Mouse (Mus musculus) c-Kit-positive CD71-negative TER-119-negative erythroid progenitor cells, embryonic 14.5 days (primary cell): ENCODE measurements around the gene Ubb.

Experiments
- DNase-seq: peaks from one replicate; pipeline ENCODE4 v3.0.0-alpha.2; 2013; ENCODE audit warnings: low read depth

Ubb gene

DNA sequence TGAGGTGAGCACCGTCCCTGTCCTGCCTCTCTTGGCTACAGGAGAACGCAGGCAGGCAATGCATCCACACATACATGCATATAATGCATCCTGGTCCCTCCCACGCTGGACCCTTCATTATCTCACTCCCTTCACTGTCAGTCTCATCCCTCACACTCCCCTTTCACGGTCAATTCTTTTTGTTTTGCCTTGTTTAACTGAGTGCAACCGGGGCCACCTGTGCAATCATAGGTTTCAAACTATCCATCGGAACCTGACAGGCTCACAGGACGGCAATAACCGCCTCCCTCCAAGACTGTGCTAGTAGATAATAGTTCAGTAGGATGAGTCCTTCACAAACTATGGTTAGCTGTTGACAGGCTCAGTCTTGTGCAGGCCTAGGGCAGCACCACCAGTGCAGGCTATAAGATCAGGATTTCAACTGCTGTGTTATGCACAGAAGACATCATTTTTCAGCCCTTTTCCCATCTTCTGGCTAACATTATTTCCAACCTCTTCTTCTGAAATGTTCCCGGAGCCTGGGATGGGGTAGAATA, 33.8 kb downstream of the Ubb start:
- DNase-seq = no peak

DNA sequence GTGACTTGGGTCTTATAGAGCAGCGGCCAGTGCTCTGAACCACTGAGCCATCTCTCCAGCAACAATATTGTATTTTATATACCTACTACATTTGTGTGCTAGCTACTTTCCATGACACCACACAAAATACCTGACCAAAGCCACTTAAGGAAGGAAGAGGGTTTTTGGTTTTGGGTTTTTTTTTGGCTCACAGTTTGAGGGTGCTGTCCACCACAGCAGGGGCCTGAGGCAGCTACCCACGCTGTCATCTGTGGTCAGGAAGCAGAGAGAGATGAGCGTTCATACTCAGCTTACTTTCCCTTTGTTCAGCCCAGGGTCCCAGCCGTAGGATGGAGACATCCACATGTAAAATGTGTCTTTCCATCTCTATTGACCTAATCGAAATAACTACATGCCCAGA, 36.1 kb downstream of the Ubb start:
- DNase-seq = no peak

DNA sequence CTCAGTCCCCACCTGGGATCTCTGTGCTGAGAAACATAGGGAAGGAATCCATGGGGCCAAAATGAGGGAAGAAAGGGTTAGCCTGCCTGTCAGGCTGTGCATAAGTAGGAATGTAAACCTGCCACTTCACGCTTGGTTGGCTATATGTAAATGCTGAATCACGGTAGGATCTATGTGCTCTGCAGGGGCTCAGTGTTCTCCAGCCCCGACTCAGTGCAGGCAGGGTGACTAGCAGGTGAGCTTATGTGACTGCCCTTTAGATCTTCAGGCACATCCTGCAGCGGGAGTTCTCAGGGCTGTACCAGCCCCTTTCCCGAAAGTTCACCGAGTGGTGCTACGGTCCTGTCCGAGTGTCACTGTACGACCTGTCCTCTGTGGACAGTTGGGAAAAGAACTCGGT, 38.4 kb downstream of the Ubb start:
- DNase-seq = no peak

DNA sequence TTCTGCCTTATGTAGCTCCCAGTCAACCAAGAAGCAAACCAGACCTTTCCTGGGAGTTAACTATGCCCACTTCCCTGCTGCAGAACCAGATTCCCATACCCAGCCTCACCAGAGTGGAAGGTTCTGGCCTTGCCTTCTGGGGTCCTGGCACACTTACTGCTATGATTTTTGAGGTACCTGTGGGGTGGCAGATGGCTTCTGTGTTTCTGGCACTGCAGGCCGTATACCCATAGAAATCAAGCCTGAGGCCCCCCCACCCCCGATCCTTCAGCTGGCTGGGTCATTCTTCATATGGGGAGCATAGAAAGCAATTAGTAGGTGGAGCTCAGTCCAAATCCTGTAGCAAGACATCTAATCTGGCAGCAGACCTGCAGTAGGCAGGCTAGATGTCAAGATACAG, 40.1 kb downstream of the Ubb start:
- DNase-seq = no peak

DNA sequence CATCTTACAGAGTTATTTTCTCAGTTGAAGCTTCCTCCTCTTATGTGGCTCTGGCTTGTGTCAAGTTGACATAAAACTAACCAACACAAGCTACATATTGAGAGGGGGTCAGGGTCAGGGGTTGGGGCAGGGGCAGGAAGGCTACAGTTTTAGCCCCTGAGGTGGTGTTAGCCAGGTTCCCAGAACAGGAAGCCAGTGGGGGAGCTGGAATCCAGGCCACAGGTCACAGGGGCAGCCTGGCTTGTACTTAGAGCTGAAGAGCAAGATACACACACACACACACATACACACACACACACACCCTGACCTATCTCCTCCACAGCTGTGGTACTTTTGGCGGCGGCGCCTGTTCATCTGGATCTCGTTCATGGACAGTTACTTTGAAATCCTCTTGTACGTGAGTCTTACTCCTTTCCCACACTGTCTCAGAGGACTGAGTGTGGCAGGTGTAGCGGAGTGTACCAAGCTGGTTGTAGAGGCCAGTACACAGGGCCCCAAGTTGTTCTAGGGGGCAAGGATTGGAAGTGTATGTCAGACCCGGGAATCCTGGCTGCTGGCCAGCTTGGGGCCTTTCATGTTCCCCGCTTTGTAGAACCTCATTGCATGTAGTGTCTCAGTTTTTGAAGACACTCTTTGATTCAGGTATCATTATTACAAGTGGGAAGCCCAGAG, 41.1 kb downstream of the Ubb start:
- DNase-seq = no peak

DNA sequence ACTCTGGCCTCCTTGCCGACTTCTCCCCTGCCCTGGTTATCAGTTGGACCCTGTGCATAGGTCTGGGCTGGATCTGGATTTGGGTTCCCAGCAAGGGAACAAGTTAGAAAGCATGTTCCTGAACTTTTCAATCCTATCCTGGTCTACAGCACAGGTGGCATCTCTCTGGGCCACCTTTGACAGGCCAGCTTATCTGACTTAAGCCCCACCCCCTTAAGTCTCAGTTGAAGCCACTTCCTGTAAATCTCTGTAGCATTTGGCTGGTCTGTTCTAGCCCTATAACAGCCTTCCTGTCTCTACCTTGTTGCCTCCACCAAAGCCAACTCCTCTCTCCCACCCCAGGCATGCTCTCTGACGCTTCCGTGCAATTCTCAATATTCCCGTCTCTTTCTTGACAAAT, 47.6 kb downstream of the Ubb start:
- DNase-seq = no peak

DNA sequence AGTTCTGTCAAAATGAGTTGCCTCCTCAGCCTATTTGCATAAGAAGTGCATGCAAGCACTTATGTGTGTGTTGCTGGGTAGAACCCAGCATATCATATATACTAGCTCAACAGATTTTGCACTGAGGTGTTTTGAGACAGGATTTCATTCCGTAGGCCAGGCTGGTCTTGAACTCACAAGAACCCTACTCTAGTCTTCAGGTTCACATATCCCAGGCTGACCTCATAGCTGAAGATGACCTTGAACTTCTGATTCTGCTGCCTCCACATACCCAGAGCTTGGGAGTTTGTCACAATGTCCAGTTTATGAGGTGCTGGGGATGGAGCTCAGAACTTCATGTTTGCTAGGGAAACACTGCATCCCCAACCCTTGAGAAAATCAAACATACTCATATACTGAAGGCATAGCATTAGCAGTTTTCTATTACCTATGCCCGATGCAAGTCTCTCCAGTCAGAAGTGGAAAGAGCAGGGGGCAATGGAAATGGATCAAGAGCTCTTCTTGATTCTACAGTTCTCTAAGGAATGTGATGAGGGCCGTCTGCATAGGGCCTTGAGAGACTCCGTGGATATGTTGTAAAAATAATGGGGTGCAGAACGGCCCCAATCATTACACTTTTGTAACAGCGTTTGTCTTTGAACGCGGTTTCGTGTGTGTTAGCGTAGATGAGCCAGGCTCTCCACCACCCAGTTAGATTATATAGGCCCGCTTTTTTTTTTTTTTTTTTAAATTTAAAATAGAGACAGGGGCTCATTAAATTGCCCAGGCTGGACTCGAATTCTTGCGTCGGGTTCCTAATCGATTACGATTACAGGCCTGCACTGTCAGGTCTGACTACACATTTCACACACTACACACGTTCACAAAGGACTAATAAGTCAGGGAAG, 51.0 kb downstream of the Ubb start:
- DNase-seq = no peak
